Mouse (Mus musculus): ENCODE data around the gene Ear14. TPM values are rescaled to one million over a fixed set of nuclear protein-coding genes. Genes with fewer than 3 reads are reported as not detected.
"Not testable (repeated sequence)": the region's sequence is repeated elsewhere in the genome, so short reads cannot be mapped to it uniquely, and the experiment has no call there.

Ear14 gene
- total and polyA plus RNA-seq, 3 experiments: not detected

- Histone ChIP-seq H3K36me3 (ENCODE audit: control insufficient read depth in 1 of 2, insufficient read depth in 2 of 2, low read length in 2 of 2) (no peaks in the 10 kb centered on the region), H3K4me1 (ENCODE audit: control insufficient read depth in 1 of 2, insufficient read depth in 2 of 2, low read length in 2 of 2) (no peaks in the 10 kb centered on the region), H3K79me2 (ENCODE audit: control insufficient read depth, insufficient read depth, low read length, poor library complexity) (no peaks in the 10 kb centered on the region), H3K4me3 (ENCODE audit: control insufficient read depth in 1 of 2, insufficient read depth in 1 of 2, low read depth in 2 of 2, low read length in 2 of 2) (no peak overlapping the region), H3K9me3 (replicated peaks; ENCODE audit: insufficient read depth, low read length) (no peaks in the 10 kb centered on the region), H3K9ac (ENCODE audit: control insufficient read depth, low read depth, low read length, poor library complexity, severe bottlenecking) (no peak overlapping the region), H3K27ac (ENCODE audit: control insufficient read depth, low read depth, low read length) (no peak overlapping the region), H3K27me3 (ENCODE audit: control insufficient read depth in 1 of 2, insufficient read depth in 2 of 2, low read length in 2 of 2) (no peaks in the 10 kb centered on the region)
- DNase-seq (ENCODE audit: low read depth, low spot score): no peak
- TF ChIP-seq ZC3H11A (IDR thresholded peaks at IDR 0.05; ENCODE audit: low read depth, low read length): no peak
- TF ChIP-seq MAZ (IDR thresholded peaks at IDR 0.05; ENCODE audit: low read depth, low read length): no peak
- TF ChIP-seq POLR2A (IDR thresholded peaks at IDR 0.05; ENCODE audit: control insufficient read depth in 1 of 2, insufficient read depth in 1 of 2, low read depth in 1 of 2, low read length in 2 of 2, poor library complexity in 1 of 2): no peak
- no peak for TF ChIP-seq JUND (IDR thresholded peaks at IDR 0.05; ENCODE audit: low read depth, low read length)
- TF ChIP-seq POLR2AphosphoS5 (IDR thresholded peaks at IDR 0.05; ENCODE audit: borderline replicate concordance, low read depth, low read length): no peak
- TF ChIP-seq USF1 (IDR thresholded peaks at IDR 0.05; ENCODE audit: low read depth, low read length): no peak
These were observed 2.7 kb upstream of the Ear14 start for GRCm38 (mm10) chr14:51200466-51200865.

DNA sequence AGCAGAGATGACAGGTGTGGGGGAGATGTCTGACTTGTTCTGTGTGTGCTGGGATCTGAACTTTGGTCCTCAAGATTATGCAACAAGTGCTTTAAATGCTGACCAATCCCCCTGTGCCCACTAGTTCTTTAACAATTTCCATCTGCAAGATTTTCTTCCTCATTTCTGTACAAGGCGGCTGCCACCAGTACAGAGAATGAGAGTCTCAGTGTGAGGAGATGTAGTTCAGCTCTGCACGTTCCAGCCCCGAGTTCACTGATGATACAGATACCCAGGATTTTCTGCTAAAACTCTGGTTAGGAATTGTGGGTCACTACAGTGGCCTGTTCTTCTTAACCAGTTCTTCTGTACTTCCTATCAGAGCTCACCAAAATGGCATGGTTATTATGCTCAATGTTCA, 16.9 kb downstream of the Ear14 start:
- H3K4me1 ChIP-seq (ENCODE audit: control insufficient read depth in 1 of 2, insufficient read depth in 2 of 2, low read length in 2 of 2); H3K36me3 ChIP-seq (ENCODE audit: control insufficient read depth in 1 of 2, insufficient read depth in 2 of 2, low read length in 2 of 2); H3K27ac ChIP-seq (ENCODE audit: control insufficient read depth, low read depth, low read length); DNase-seq (ENCODE audit: low read depth, low spot score); H3K27me3 ChIP-seq (ENCODE audit: control insufficient read depth in 1 of 2, insufficient read depth in 2 of 2, low read length in 2 of 2); H3K4me3 ChIP-seq (ENCODE audit: control insufficient read depth in 1 of 2, insufficient read depth in 1 of 2, low read depth in 2 of 2, low read length in 2 of 2); H3K9ac ChIP-seq (ENCODE audit: control insufficient read depth, low read depth, low read length, poor library complexity, severe bottlenecking); H3K9me3 ChIP-seq (replicated peaks; ENCODE audit: insufficient read depth, low read length); H3K79me2 ChIP-seq (ENCODE audit: control insufficient read depth, insufficient read depth, low read length, poor library complexity): not testable (repeated sequence)

- H3K27ac ChIP-seq (ENCODE audit: control insufficient read depth, low read depth, low read length): not testable (repeated sequence)
These were observed 26.5 kb downstream of the Ear14 start for GRCm38 (mm10) chr14:51229657-51230056.

GRCm38 (mm10) chr14:51237488-51237887, 34.3 kb downstream of the Ear14 start:
- not testable (repeated sequence) for H3K27me3 ChIP-seq (ENCODE audit: control insufficient read depth in 1 of 2, insufficient read depth in 2 of 2, low read length in 2 of 2); DNase-seq (ENCODE audit: low read depth, low spot score); H3K9me3 ChIP-seq (replicated peaks; ENCODE audit: insufficient read depth, low read length); H3K79me2 ChIP-seq (ENCODE audit: control insufficient read depth, insufficient read depth, low read length, poor library complexity); H3K4me3 ChIP-seq (ENCODE audit: control insufficient read depth in 1 of 2, insufficient read depth in 1 of 2, low read depth in 2 of 2, low read length in 2 of 2); H3K36me3 ChIP-seq (ENCODE audit: control insufficient read depth in 1 of 2, insufficient read depth in 2 of 2, low read length in 2 of 2); H3K9ac ChIP-seq (ENCODE audit: control insufficient read depth, low read depth, low read length, poor library complexity, severe bottlenecking); H3K4me1 ChIP-seq (ENCODE audit: control insufficient read depth in 1 of 2, insufficient read depth in 2 of 2, low read length in 2 of 2); H3K27ac ChIP-seq (ENCODE audit: control insufficient read depth, low read depth, low read length)

More at GRCm38 (mm10) chr14:51229657-51230056, 26.5 kb downstream of the Ear14 start:
- H3K4me3 ChIP-seq (ENCODE audit: control insufficient read depth in 1 of 2, insufficient read depth in 1 of 2, low read depth in 2 of 2, low read length in 2 of 2); H3K9ac ChIP-seq (ENCODE audit: control insufficient read depth, low read depth, low read length, poor library complexity, severe bottlenecking); H3K9me3 ChIP-seq (replicated peaks; ENCODE audit: insufficient read depth, low read length); H3K4me1 ChIP-seq (ENCODE audit: control insufficient read depth in 1 of 2, insufficient read depth in 2 of 2, low read length in 2 of 2); H3K79me2 ChIP-seq (ENCODE audit: control insufficient read depth, insufficient read depth, low read length, poor library complexity); H3K27me3 ChIP-seq (ENCODE audit: control insufficient read depth in 1 of 2, insufficient read depth in 2 of 2, low read length in 2 of 2); H3K36me3 ChIP-seq (ENCODE audit: control insufficient read depth in 1 of 2, insufficient read depth in 2 of 2, low read length in 2 of 2); DNase-seq (ENCODE audit: low read depth, low spot score): not testable (repeated sequence)
